Mouse (Mus musculus): ENCODE data around the gene Hist1h4f.

DNA sequence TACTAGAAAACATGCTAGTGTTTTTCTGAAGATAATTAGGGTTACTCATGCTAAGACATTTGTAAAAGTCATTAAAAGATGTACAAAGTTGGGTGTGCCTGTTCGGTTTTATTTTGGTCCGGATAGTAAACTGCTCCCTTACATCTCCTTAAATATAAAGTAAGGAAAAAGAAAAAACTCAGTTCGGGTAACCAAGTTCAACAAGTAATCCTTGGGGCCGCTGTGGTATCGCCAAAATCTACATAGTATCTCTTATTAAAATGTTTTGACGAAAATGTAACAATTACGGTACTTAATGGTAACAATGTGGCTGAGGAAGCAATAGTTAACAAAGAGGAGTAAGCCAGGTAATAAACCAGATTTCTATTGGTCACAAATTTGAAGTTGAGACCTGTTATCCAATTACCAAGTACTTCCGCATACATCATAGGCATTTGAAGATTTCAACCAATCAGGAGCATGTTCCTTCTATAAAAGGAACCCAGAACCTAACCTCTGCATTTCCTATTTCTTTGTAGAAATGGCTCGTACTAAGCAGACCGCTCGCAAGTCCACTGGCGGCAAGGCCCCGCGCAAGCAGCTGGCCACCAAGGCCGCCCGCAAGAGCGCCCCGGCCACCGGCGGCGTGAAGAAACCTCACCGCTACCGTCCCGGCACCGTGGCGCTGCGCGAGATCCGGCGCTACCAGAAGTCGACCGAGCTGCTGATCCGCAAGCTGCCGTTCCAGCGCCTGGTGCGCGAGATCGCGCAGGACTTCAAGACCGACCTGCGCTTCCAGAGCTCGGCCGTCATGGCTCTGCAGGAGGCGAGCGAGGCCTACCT is 7.3 kb downstream of the Hist1h4f start, which contains the start of gene Hist1h3f:
- TF ChIP-seq POLR2A (IDR thresholded peaks at IDR 0.05; ENCODE audit: borderline replicate concordance, extremely low read depth, insufficient read depth, insufficient read length, poor library complexity, severe bottlenecking) (peak; percentile 77; the same call in 1 of the 2 replicates), CTCF (IDR thresholded peaks at IDR 0.05; ENCODE audit: borderline replicate concordance, extremely low read depth, insufficient read depth, insufficient read length) (no peak)
